In genomic region chr1:64532589-64533470, GRCm38 (mm10) we compare ENCODE assay signal across 8 mouse cellular contexts. TPM values are rescaled to one million over a fixed set of nuclear protein-coding genes. Genes with fewer than 3 reads are reported as not detected.
DNase-seq lines count a peak whose midpoint lies in the region; ATAC-seq lines count a peak whose summit lies in the region.

TSS of gene Creb1 (plus strand) at chr1:64532645.

- WGBS in hindbrain, embryonic 15.5 days, result under 1% methylated on average over 65 of the region's 119 CpGs

- DNase-seq in T-cell, adult 2 months (ENCODE audit: low spot score), result peak; percentile 99
- peak; percentile 99 for DNase-seq in cerebellum, postnatal 36 days
- peak; percentile 99 for DNase-seq in frontal cortex, postnatal 36 days (ENCODE audit: low spot score in 2 of 2)
- DNase-seq in left cerebral cortex, adult 11 months (ENCODE audit: low spot score), result peak; percentile 98
- peak; percentile 99 for DNase-seq in lung, postnatal 4 days
- peak; percentile 96 for DNase-seq in retina, postnatal 7 days (ENCODE audit: low read depth, low spot score)
- DNase-seq in urinary bladder, adult 2 months (ENCODE audit: low spot score), result peak; percentile 99

- H3K4me2 ChIP-seq in hindbrain, embryonic 15.5 days, result peak within 1 kb of the TSS; percentile 66

- H3K27me3 ChIP-seq in hindbrain, embryonic 15.5 days, result no peaks in the 10 kb centered on the region

- no peaks in the 10 kb centered on the region; the same call in 1 of the 2 replicates for H3K36me3 ChIP-seq in hindbrain, embryonic 15.5 days

- H3K27ac ChIP-seq in hindbrain, embryonic 15.5 days (replicated peaks), result peak within 1 kb of the TSS; percentile 99

- peak within 1 kb of the TSS; percentile 95 for H3K9ac ChIP-seq in hindbrain, embryonic 15.5 days

- peaks cover 39% of the 10 kb centered on the region for H3K4me1 ChIP-seq in hindbrain, embryonic 15.5 days (replicated peaks)

- H3K9me3 ChIP-seq in hindbrain, embryonic 15.5 days, result no peaks in the 10 kb centered on the region

- H3K4me3 ChIP-seq in hindbrain, embryonic 15.5 days, result peak within 1 kb of the TSS; percentile 79

- peak; percentile 98 for ATAC-seq in hindbrain, embryonic 15.5 days (ENCODE audit: low FRiP score, low read depth)

RNA-seq across cellular contexts. Expression of gene Creb1, which starts in this region (rescaled TPM):
- 28.7 and 32.9 TPM in 2 replicates for polyA plus RNA-seq in hindbrain, embryonic 15.5 days (2015; fragmentation: Nextera tagmentation; extraction: Ambion mirVana)
- 9.2 and 12.0 TPM in 2 replicates for polyA plus RNA-seq in urinary bladder, adult 2 months (2012; rRNA removed)

Comparison
In these comparisons a context has a peak if more than half of its experiments do, and no peak if none do; other contexts are left out.
1. Peak in every context shown above with its lines: DNase-seq, ATAC-seq, H3K4me3 ChIP-seq and H3K27ac ChIP-seq.